Mouse (Mus musculus) left cerebral cortex, adult 8-10 months (tissue): Measurements from ENCODE around the gene Rnf7. TPM values are rescaled to one million over a fixed set of nuclear protein-coding genes. Genes with fewer than 3 reads are reported as not detected.
A peak's percentile ranks its signal among the peaks of the same experiment; 100 is the strongest.
"Not testable (repeated sequence)": the region's sequence is repeated elsewhere in the genome, so short reads cannot be mapped to it uniquely, and the experiment has no call there.

Experiments used
- DNase-seq, 2 experiments: peaks; one replicate each; pipeline ENCODE4 v3.0.0; 2022; ENCODE audit warnings: low spot score in 2 of 2
- total RNA-seq, 4 experiments: library from RNA; stranded (reverse); gene quantifications; 2 replicates each; pipeline ENCODE4 v1.2.4; 2022

Gene Rnf7
- total RNA-seq = 10 to 100 TPM; 53.5 to 66.5 (median 53.8) TPM

GRCm38 (mm10) chr9:96478071-96478888 lies at the start of gene Rnf7:
Gene Rnf7 (minus strand): TSS chr9:96478675.
- peak; percentile 97 to 99 for DNase-seq

DNA sequence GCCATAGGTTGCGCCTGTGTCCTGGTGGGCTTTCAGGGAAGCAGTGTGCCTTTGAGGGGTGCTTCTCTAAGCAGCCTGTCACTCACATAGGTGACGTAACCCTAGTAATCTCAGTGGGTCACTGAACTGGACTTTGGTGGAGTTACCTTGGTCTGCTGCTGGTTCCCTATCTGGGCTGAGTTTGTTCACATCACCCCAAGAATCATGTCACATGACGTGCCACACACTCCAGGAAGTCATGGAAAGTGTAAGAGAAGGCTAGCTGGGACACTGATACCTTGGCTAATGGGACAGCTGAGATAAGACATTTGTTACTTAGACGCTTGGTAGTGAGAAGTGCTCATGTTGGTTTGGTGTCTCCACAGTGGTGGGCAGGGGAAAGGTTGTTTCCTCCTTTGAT lies 47.5 kb upstream of the Rnf7 start:
- DNase-seq = no peak

DNA sequence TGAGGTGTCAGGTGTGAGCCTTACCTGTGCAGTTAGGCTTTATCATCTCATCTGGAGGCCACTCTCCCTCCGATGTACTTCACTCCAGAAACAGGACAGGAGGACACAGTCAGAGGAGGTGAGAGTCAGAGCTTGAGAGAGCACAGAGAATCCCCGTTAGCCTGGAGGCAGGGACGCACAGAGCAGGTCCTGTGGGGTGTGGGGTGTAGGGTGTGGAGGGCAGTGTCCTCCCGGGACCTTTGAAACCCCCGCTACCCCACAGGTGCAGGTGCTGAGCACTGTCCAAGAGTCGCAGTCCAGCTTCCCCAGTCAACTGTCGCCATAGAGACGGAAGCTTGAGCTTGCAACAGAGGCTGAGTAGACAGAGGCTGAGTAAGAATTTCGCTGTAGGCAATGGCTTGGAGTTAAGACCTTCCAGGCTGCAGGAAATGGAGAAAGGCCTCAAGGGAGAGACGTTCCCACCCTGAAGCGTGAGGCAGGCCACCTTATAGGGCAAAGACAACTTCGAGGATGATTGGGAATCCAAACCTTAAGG lies 46.6 kb upstream of the Rnf7 start, which contains the start of gene Gm28729:
Gm28729 (minus strand) TSS at position 293 of the 535 bp plus-strand sequence.
- no peak for DNase-seq

- no peak for DNase-seq
Observed at GRCm38 (mm10) chr9:96523148-96523547, 44.7 kb upstream of the Rnf7 start.

GRCm38 (mm10) chr9:96521574-96521973 lies 43.1 kb upstream of the Rnf7 start:
- DNase-seq = not testable (repeated sequence)

- DNase-seq = no peak
Observed at GRCm38 (mm10) chr9:96517429-96517828, 39.0 kb upstream of the Rnf7 start.

- no peak for DNase-seq
Observed at GRCm38 (mm10) chr9:96516806-96517205, 38.3 kb upstream of the Rnf7 start.

GRCm38 (mm10) chr9:96515737-96516136 lies 37.3 kb upstream of the Rnf7 start:
- DNase-seq = no peak

DNA sequence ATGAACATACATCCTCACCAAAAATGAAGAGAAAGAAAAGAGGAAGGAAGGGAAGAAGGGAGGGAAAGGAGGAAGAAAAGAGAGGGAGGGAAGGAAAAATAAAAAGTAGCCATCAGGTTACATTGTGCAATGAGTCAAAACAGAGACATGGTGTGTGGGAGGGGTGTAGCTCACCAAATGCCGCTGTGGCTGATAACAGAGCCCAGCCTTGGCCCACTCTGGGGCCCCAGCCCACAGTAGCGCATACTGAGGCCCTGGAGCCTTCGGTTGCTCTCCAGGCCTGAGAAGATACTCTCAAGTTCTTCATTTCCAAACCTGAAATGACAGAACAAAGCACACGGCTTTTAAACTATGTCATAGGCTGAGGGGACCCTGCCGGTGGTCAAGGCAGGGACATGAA lies 35.8 kb upstream of the Rnf7 start:
- DNase-seq = no peak

GRCm38 (mm10) chr9:96506011-96506498 lies 27.6 kb upstream of the Rnf7 start:
- DNase-seq = peak in 1 of 2 experiments; percentile 33

GRCm38 (mm10) chr9:96505156-96505555 lies 26.7 kb upstream of the Rnf7 start:
- no peak for DNase-seq

DNA sequence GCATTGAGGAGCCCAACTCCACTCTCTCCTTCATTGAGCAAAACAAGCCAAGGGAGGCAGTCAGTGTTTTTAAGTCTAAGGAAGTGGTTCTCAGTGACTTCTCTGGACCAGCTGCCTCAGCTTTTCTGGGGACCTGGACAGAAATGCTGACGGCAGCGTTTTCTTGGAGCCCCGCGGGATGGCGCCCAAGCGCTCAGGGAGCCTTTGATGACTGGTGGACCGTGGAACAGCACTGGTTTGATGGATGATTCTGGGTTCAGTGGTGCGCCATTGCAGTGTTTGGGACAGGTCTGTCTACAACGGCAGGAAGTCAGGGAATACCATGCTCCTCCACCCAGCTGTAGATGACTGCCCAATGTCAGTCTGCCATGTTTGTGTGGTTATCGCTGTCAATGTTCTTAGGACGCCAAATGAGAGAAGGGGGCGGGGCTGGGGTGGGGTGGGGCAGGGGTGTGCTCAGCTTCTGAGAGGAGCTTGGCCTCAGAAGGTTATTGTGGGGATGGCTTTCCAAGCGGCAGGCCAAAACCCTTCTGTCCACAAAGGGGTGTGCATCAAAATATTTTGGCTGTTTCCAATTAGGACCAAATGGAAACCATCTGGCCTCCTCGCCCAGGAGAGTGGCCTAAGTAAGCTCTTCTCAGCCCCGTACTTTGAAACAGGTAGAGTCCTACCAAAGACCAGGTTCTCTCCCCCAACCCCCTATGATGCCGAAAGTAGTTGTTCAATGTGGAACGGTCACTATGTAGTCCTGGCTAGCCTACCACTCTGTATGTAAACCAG lies 25.8 kb upstream of the Rnf7 start:
- DNase-seq = no peak

DNA sequence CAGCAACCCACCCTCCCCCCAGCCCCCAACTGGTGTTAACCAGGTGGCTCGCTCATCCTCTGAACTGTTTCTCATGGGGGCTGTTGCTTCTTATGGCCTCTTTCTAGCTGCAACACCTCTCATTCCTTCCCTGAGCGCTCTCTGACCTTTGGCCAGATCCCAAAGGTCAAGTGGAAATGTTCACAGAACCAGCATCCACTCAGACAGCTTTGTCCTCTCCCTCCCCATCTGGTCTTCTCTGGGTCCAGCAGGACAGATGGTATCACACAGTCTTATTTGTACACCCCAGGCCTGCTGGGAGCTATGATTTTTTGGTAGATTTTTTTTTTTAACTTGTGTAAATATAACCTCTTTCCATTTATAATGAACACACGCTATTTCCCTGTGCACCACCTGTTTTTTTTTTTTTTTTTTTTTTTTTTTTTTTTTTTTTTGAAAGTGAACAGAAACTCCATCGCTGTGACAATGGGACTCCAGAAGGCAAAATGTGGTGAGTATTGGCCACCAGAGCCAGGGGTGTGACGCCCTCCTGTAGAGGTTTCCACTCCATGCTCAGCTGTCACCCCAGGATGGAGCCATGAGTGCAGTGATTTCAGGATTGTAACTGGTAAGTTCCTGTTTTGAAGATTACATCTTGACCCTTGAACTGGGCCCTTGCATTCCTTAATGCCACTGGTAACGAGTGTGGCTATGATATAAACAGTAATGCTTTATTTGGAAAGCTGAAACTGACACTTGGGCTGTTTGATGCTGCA lies 24.6 kb upstream of the Rnf7 start:
- DNase-seq = no peak

- no peak for DNase-seq
Observed at GRCm38 (mm10) chr9:96501217-96501616, 22.7 kb upstream of the Rnf7 start.

DNA sequence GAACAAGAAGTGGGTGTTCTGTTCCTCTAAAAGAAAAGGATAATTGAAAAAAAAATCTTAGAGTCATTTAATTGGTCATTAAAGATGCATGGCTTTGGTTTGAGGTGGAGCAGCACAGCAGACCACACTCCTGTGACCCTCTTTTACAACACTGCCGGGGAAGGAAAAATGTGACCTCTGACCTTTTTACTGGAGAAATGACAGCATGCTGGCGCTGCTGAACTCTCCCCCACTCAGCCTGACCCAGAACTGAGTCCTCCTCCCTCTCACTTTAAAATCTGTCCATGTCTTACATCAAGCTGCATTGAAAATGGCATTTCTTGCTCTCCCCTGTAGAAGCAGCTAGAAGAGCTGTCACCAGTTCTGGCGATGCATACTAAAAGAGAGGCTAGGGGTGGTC lies 14.7 kb upstream of the Rnf7 start:
- no peak for DNase-seq

DNA sequence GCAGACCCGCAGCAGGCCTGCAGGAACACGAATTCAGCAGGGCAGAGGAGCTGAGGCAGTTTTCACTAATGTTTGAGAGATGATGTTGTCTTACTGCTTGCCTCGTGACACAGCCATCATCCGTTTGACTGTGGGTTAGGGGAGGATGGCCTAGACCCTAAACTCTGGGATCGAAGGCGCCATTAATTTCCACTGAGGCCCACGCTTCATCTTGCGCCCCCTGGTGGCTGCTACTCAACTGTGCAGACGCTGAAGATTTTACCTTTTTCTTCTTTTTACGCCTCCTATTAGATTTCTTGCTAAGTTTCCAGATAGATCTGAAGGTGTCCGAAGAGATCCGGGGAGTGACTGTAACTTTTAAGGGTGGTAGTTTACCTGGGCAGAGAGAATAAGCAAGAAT lies 13.3 kb upstream of the Rnf7 start:
- no peak for DNase-seq

DNA sequence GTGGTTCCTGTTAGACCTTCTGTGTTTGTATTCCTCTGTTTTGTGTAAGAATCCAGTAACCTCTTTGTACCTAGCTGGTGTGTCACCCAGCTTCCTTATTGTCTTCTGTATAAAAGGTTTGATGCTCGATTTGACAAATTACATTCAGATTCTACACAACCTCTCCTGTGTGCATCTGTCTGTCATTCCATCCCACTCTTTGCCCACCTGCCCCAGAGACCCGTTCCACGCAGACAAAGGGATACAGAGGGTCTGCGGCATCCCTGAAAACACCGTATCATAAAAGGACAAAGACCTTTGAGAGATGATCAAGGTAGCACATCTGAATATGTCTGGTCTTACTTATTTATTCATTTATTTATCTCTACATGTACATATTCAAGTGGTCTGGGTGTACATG lies 9.4 kb upstream of the Rnf7 start:
- DNase-seq = not testable (repeated sequence)

GRCm38 (mm10) chr9:96483648-96484047 lies 5.2 kb upstream of the Rnf7 start:
- DNase-seq = no peak

- no peak for DNase-seq
Observed at GRCm38 (mm10) chr9:96483028-96483427, 4.6 kb upstream of the Rnf7 start.

- DNase-seq = no peak
Observed at GRCm38 (mm10) chr9:96472356-96472755, 6.1 kb downstream of the Rnf7 start.

DNA sequence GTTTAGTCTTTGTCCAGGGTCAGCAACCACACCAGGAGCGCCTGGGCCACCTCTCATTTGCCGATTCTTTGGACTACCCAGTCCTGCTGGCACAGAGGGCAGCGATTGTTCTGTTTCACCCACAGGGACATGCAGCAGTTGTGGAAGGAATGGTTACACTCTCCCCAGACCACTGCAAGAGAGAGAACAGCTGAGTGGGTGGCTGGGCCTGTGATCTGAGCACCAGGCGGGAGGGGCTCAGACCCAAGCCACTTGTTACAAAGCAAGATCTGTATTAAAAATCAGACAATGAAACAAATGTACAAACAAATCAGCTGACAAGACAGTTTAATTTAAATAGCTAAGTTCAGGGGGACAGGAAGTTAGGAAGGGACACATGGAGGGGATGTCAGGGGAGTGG lies 6.8 kb downstream of the Rnf7 start:
- peak in 1 of 2 experiments; percentile 28 for DNase-seq
